In genomic region chr12:54425236-54425635, GRCm38 (mm10) we compare ENCODE assay signal across 23 mouse cellular contexts.
DNase-seq lines count a peak whose midpoint lies in the region; ATAC-seq and TF ChIP-seq lines count a peak whose summit lies in the region.
"Had no signal": no experiment of that assay in that cellular context is flagged by ENCODE, and none has a peak within 500 bp of the region (broad histone marks: within the 10 kb centered on the region; RNA-seq: fewer than 3 reads in every experiment).

No protein-coding gene starts in this region.

- no peaks in the 10 kb centered on the region for H3K27me3 ChIP-seq in embryonic facial prominence, embryonic 14.5 days (replicated peaks; ENCODE audit: control insufficient read depth, insufficient read depth, low read length)
- H3K27me3 ChIP-seq in embryonic facial prominence, embryonic 10.5 days (replicated peaks; ENCODE audit: low read depth, poor library complexity, severe bottlenecking), result no peaks in the 10 kb centered on the region
- H3K27me3 ChIP-seq in kidney, adult 2 months (replicated peaks; ENCODE audit: control insufficient read depth, insufficient read depth, low read length), result no peaks in the 10 kb centered on the region
- H3K27me3 ChIP-seq in Patski, result no peaks in the 10 kb centered on the region
- H3K27me3 ChIP-seq in hindbrain, embryonic 14.5 days (ENCODE audit: control insufficient read depth, insufficient read depth, low read length), result no peaks in the 10 kb centered on the region
- H3K27me3 ChIP-seq: CH12.LX; embryonic facial prominence, embryonic 13.5 days; forebrain, embryonic 13.5 days; forebrain, embryonic 15.5 days had no signal

- in situ Hi-C loops in Patski (cut with MboI; ENCODE audit: low pct_unique_long_range_greater_than_20kb), result no loop called here

- peak; percentile 31 for DNase-seq in embryonic facial prominence, embryonic 14.5 days (ENCODE audit: low spot score)
- DNase-seq in embryonic facial prominence, embryonic 10.5 days (ENCODE audit: low spot score), result no peak
- peak; percentile 42 for DNase-seq in kidney, adult 2 months
- DNase-seq in kidney, postnatal 10 days, result no peak
- DNase-seq in Patski (ENCODE audit: low read depth, low spot score) (peak; percentile 57), ZHBTc4 (ENCODE audit: low read depth, low spot score) (peak; percentile 27)
- DNase-seq in hindbrain, embryonic 14.5 days (ENCODE audit: low spot score), result no peak
- no peak for DNase-seq in adrenal gland, postnatal 14 days
- DNase-seq: adrenal gland, adult 2 months; adrenal gland, postnatal 10 days; adrenal gland, postnatal 36 days; B cell, adult 2 months; cerebellum, adult 11-12 months; cerebellum, adult 2 months; cerebellum, adult 9-10 months; cerebellum, postnatal 10 days; cerebellum, postnatal 25 days; forebrain, postnatal 0 days had no signal

- H3K4me1 ChIP-seq in embryonic facial prominence, embryonic 14.5 days (ENCODE audit: control insufficient read depth, insufficient read depth, low read length), result no peaks in the 10 kb centered on the region
- peaks cover 2% of the 10 kb centered on the region; the same call in 1 of the 2 replicates for H3K4me1 ChIP-seq in embryonic facial prominence, embryonic 10.5 days
- H3K4me1 ChIP-seq in kidney, adult 2 months (ENCODE audit: control insufficient read depth, insufficient read depth, low read length), result peaks cover 6% of the 10 kb centered on the region; the same call in 1 of the 2 replicates
- H3K4me1 ChIP-seq in hindbrain, embryonic 14.5 days (replicated peaks; ENCODE audit: control insufficient read depth, insufficient read depth, low read length), result no peaks in the 10 kb centered on the region
- H3K4me1 ChIP-seq: embryonic facial prominence, embryonic 13.5 days; forebrain, embryonic 13.5 days; forebrain, embryonic 15.5 days had no signal

- POLR2A ChIA-PET in Patski (lab: Charles Lee), result interaction anchor here (1.0 kb wide), 1 partner anchor 22 kb away, joined by 3 read pairs; no protein-coding TSS in a partner anchor

- 75% methylated on average over 6 of the region's 6 CpGs for WGBS in embryonic facial prominence, embryonic 14.5 days
- 86% methylated on average over 6 of the region's 6 CpGs for WGBS in embryonic facial prominence, embryonic 10.5 days
- 46% methylated on average over 6 of the region's 6 CpGs for WGBS in kidney, adult 2 months
- 88% methylated on average over 6 of the region's 6 CpGs for WGBS in hindbrain, embryonic 14.5 days

- no peaks in the 10 kb centered on the region for H3K36me3 ChIP-seq in embryonic facial prominence, embryonic 14.5 days (ENCODE audit: control insufficient read depth, insufficient read depth, low read length)
- H3K36me3 ChIP-seq in embryonic facial prominence, embryonic 10.5 days (replicated peaks), result no peaks in the 10 kb centered on the region
- no peaks in the 10 kb centered on the region for H3K36me3 ChIP-seq in kidney, adult 2 months (ENCODE audit: control insufficient read depth, insufficient read depth, low read length)
- H3K36me3 ChIP-seq in hindbrain, embryonic 14.5 days (replicated peaks; ENCODE audit: control insufficient read depth, insufficient read depth), result no peaks in the 10 kb centered on the region
- H3K36me3 ChIP-seq: embryonic facial prominence, embryonic 13.5 days; forebrain, embryonic 15.5 days had no signal

- H3K4me3 ChIP-seq in embryonic facial prominence, embryonic 14.5 days (ENCODE audit: low read depth, low read length), result no peak overlapping the region
- H3K4me3 ChIP-seq in embryonic facial prominence, embryonic 10.5 days, result no peak overlapping the region
- H3K4me3 ChIP-seq in kidney, adult 2 months (ENCODE audit: insufficient read depth, low read depth, low read length), result no peak overlapping the region
- H3K4me3 ChIP-seq in hindbrain, embryonic 14.5 days (replicated peaks; ENCODE audit: low read length), result no peak overlapping the region
- H3K4me3 ChIP-seq: embryonic facial prominence, embryonic 13.5 days; forebrain, embryonic 13.5 days; forebrain, embryonic 15.5 days had no signal

- H3K9ac ChIP-seq in embryonic facial prominence, embryonic 14.5 days (ENCODE audit: low read depth, low read length), result no peak overlapping the region
- H3K9ac ChIP-seq in hindbrain, embryonic 14.5 days, result no peak overlapping the region
- H3K9ac ChIP-seq: embryonic facial prominence, embryonic 13.5 days; forebrain, embryonic 13.5 days; forebrain, embryonic 15.5 days; forebrain, postnatal 0 days had no signal

- TF ChIP-seq POLR2A in kidney, adult 2 months (IDR thresholded peaks at IDR 0.05; ENCODE audit: low read depth, low read length), result no peak

- H3K27ac ChIP-seq in embryonic facial prominence, embryonic 14.5 days (replicated peaks; ENCODE audit: low read depth, low read length), result no peak overlapping the region
- H3K27ac ChIP-seq in embryonic facial prominence, embryonic 10.5 days (replicated peaks), result no peak overlapping the region
- H3K27ac ChIP-seq in kidney, adult 2 months (ENCODE audit: insufficient read depth, low read depth, low read length), result no peak overlapping the region
- no peak overlapping the region for H3K27ac ChIP-seq in hindbrain, embryonic 14.5 days
- H3K27ac ChIP-seq: embryonic facial prominence, embryonic 13.5 days; forebrain, embryonic 13.5 days; forebrain, embryonic 15.5 days had no signal

- no peak for ATAC-seq in embryonic facial prominence, embryonic 14.5 days (ENCODE audit: low read depth)
- ATAC-seq in Patski, result peak; percentile 94
- no peak for ATAC-seq in hindbrain, embryonic 14.5 days (ENCODE audit: low FRiP score)
- ATAC-seq: CD4-positive, CD25-positive, alpha-beta regulatory T cell, adult 4 months; forebrain, embryonic 13.5 days; forebrain, embryonic 15.5 days; forebrain, postnatal 0 days had no signal

- no peak for TF ChIP-seq CTCF in kidney, adult 2 months (conservative IDR thresholded peaks at IDR 0.05; ENCODE audit: insufficient read depth, insufficient read length, low read depth, low read length)
- TF ChIP-seq CTCF in Patski (IDR thresholded peaks at IDR 0.05), result no peak

- no peaks in the 10 kb centered on the region for H3K9me3 ChIP-seq in embryonic facial prominence, embryonic 14.5 days (ENCODE audit: control insufficient read depth, low read length)
- H3K9me3 ChIP-seq in embryonic facial prominence, embryonic 10.5 days, result no peaks in the 10 kb centered on the region
- no peaks in the 10 kb centered on the region for H3K9me3 ChIP-seq in hindbrain, embryonic 14.5 days (ENCODE audit: control insufficient read depth, low read length)
- H3K9me3 ChIP-seq: embryonic facial prominence, embryonic 13.5 days; forebrain, embryonic 13.5 days; forebrain, embryonic 15.5 days had no signal

- CTCF ChIA-PET in Patski (lab: Charles Lee), result interaction anchor here (1.2 kb wide), 1 partner anchor 13 kb away, joined by 3 read pairs; no protein-coding TSS in a partner anchor

- no peak overlapping the region for H3K4me2 ChIP-seq in embryonic facial prominence, embryonic 14.5 days (ENCODE audit: low read depth, low read length)
- H3K4me2 ChIP-seq in hindbrain, embryonic 14.5 days (replicated peaks), result no peak overlapping the region
- H3K4me2 ChIP-seq: embryonic facial prominence, embryonic 13.5 days; forebrain, embryonic 13.5 days; forebrain, embryonic 15.5 days had no signal

Comparison
In these comparisons a context has a peak if more than half of its experiments do, and no peak if none do; other contexts are left out.
1. DNase-seq: peak in embryonic facial prominence, embryonic 14.5 days (single experiment), kidney, adult 2 months (single experiment), Patski (single experiment) and ZHBTc4 (single experiment); none in embryonic facial prominence, embryonic 10.5 days (single experiment), kidney, postnatal 10 days (single experiment), hindbrain, embryonic 14.5 days (single experiment) and adrenal gland, postnatal 14 days (single experiment).